Mouse (Mus musculus) monocyte, adult 5-6 weeks (primary cell): ENCODE results near the gene Dct. TPM values are rescaled to one million over a fixed set of nuclear protein-coding genes. Genes with fewer than 3 reads are reported as not detected.

ENCODE experiments used
- ATAC-seq: fragments of 153-309, 156-312 bp; replicated peaks from 2 replicates; pipeline ENCODE4 v1.8.0; 2017; ENCODE audit warnings: mild to moderate bottlenecking; ENCODE audit not compliant: low TSS enrichment, insufficient number of reproducible peaks, severe bottlenecking, poor library complexity, low FRiP score
- total RNA-seq: library from RNA; stranded (forward); fragments of 200-1000, 200-491, 200-594 nt; gene quantifications from 3 replicates; pipeline ENCODE4 v1.2.3, GENCODE M21; 2017

The Dct gene
- total RNA-seq: not detected in 3 replicates

DNA sequence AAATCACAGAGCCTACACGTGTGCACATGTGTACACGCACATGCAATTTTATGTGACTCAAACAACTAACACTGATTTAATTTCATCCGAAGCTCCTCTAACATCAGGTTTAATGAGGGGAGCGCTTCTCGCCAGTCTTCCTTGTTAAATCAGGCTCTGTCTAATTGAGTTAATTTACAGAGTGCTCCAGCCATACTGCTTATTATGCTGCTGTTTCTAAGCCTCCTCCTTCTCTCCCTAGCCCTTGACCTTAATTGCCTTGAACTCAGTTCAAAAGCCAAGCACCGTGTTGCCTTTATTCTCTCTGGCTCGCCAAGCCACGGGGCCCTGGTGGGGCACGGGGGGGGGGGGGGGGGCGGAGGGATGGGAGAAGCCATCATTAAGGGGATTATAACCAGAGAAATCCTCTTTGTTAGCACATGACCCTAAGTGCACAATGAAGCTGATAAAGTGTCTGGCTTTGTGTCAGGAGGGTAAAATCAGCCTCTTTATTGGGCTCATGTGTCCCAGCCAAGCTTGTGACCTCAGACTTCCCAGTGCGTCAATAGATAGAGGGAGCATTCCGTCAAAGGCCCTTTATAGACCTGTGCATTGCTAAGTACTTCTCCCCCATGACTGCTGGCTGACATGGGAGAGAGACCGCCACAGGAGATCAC lies at the start of gene Dct:
Dct (minus strand) TSS at position 270 of the 656 bp plus-strand sequence.
- ATAC-seq: no peak

DNA sequence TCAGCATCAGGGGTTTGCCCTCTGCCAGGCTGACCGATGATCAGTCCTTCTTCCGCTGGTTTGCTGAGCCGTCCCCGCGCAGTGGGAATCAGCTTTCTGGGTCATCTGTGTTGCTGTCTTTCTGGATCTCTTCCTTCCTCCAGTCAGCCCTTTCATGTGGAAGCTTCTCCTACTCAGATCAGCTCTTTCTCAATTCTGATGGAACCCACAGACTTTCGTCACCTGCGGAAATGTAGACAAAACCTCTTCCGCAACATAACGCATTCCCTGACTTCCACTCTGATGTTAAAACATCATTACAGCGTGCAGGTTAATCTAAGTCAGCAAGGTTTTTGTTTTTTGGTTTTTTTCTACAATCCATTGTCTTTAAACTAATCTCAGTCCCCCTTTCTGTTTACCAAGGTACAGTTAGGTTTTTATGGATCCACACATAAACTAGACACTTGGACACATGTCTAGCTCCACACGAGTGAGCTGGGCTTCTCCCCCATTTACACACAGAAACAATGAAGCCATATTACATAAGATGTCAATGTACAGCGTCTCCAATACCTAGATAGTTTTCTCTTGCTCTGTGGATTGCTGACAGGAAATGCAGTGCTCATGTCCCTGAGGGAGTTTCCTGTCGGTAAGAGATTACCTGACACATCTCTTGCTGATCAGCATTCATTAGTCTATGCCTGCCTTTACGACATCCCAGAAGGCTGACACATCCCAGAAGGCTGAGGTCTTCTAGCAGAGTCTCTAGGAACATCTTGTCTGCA lies 49.4 kb upstream of the Dct start:
- ATAC-seq: no peak

- peak; percentile 76 for ATAC-seq
Measured at GRCm38 (mm10) chr14:118098265-118098664, 46.2 kb upstream of the Dct start.

DNA sequence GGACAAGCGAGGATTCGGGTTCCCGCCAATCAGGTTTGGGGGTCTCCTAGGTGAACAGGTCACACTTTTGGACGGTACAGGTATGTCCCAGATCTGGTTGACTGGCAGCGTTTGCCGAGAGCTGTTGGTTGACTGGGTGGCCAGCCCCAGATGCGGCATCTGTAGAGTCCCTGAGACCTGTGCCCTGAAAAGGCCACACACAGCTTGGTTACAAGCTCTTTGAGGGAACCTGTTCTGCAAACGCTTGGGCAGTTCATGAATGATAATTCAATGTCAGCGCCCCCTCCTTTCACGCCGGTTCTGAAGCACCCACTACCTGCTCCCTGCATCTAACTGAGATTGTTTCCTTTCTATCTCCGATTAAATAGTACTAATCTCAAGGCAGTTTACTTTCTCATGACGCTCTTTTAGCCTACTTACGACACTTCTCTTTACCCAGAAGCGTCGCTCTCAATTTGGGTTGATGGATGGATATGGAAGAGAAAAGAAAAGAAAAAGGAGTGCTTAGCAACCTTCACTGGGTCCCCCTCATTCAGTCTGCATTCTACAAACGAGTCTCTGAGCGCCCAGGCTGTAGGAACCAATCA lies 37.9 kb upstream of the Dct start:
- ATAC-seq: 0 out of 2 replicates have a peak, but pooled peaks have one; percentile 8

DNA sequence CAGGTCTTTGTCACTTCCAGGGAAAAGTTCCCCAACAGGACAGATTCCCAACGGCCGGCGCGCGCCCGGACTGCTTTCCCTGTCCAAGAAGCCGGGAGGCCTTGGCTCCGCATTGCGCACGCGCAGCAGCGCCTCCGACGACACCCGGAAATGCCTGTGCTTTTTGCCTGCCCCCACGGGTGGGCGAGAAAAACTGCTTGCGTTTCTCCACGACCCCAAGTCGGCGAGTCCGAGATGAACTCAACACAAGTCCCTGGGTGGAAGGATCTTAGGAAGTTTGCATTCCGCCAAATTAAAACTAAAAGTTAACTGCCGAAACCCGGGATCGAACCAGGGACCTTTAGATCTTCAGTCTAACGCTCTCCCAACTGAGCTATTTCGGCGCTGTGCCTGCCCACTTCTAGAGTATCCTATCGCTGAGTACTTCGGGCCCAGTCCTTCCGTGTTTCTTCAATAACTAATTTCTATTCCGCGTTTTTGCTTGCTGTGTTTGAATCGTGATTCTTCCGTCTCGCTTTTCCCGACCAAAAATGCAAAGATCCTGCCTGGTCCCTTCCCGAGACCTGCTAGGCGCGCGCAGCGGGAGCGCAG lies 37.3 kb upstream of the Dct start:
- ATAC-seq: peak; percentile 60

DNA sequence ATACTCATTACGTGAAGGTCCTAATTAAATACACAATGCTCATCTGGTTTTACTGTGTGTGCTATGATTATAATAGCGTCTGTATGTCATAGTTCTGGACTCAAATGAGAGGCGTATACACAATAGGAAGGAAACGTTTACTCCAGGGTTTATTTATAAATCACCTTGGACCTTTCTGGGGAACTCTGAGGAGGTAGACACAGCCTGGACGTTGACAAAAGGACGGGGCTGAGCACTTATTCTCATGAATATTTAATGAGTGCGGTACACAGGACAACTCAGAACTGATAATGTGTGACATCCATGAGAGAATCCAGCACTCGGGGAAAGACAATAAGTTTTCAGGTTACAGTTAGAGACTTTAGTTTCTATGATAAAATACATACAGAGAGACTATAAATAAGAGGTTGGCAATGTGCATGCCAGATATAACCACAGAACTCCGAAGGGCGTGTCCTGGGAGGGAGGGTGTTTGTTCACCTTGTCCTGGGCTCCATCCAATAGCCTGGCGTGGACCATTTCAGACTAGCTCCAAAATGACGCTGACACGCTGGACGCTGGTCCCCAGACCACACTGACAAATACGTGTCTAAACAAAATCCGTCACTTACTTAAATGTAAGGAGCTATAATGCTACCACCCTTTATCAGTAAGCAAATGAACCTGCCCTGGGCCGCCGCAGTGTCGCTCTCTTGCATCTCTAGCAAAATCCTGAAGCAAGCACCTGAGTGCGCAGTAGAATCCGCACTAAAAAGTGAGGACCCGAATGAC lies 36.6 kb upstream of the Dct start:
- ATAC-seq: peak; percentile 44

DNA sequence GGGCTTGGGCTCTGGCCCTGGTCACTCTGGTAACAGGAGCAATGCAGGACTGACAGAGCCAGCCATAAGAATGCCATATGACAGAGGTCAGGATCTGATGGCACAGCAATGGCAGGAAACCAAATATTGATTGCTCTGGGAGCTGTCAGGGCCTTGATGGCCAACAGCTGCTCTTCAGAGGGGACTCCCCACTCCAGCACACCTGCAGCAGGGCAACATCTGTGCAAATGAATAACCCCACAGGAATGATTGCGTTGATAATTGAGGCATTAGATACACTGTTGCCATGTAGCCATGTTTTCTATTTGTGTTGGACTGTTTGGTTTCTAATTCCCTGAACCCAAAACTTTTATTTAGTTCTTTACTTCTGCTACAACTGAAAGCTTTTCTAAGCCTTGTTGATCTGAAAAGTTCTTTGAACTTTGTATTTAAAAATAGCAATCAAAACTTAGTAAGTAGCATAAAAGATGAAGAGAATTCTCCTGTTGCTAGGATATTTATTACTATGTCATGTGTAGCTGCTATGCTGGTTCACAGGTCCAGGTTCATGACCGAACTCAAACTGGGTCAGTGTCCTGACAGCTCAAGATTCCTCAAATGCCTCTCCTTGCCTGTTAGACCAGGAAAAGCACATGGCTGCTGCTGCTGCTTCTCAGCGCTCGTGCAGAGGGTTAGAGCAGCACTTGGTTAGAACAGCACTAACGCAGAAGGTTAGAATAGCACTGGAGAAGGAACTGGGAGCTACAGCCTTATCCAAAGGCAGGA lies 34.4 kb upstream of the Dct start:
- ATAC-seq: no peak

DNA sequence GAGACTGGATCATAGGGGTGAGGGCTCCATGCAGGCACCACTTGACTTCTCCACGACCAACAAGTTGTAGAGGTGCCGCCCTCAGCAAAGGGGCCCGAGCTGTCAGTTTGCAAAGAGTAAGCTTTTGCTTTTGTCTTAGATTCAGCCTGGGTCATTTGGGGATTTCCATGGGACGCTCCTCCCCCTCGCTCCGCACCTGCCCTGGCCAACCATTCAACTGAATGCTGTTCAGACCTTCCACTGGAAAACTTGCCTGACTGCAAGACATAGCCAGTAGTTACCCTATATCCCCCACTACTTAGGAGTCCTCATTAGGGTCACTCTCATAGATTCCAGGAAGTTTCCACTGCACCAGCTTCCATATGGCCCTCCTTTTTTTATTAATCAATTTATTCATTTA lies 31.8 kb upstream of the Dct start:
- ATAC-seq: no peak

GRCm38 (mm10) chr14:118080606-118081005 lies 28.6 kb upstream of the Dct start:
- ATAC-seq: no peak

GRCm38 (mm10) chr14:118070100-118070499 lies 18.1 kb upstream of the Dct start:
- ATAC-seq: no peak

DNA sequence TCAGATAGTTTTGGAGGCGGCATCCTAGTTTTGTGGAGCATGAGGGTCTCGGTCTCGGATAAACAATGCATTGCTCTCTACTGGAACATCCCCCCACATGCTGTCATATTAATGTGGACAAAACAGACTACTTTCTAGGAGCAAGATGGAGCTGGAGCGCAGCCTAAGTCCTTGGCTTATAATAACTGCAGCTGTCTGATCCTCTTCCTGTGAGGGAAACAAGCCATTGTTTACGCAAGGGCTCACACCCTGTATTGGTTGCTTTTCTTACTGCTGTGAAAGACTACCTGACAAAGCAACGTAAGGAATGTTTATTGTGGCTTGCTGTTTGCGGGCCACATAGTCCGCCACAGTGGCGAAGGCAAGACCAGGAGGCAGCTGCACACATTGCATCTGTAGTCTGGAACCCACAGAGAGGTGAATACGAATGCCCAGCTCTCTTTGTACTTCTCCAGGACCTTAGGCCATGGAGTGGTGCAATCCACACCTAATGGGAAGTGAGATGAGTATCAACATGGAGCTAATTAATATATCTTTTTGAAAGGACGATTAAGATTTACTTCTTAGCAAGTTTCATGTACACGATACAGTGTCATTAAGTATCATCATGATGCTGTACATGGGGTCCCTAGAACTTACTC lies 17.5 kb upstream of the Dct start:
- ATAC-seq: no peak

- no peak for ATAC-seq
Measured at GRCm38 (mm10) chr14:118061766-118062432, 9.9 kb upstream of the Dct start.

- no peak for ATAC-seq
Measured at GRCm38 (mm10) chr14:118058581-118058886, 6.5 kb upstream of the Dct start.

- ATAC-seq: no peak
Measured at GRCm38 (mm10) chr14:118057696-118058580, 5.9 kb upstream of the Dct start.

DNA sequence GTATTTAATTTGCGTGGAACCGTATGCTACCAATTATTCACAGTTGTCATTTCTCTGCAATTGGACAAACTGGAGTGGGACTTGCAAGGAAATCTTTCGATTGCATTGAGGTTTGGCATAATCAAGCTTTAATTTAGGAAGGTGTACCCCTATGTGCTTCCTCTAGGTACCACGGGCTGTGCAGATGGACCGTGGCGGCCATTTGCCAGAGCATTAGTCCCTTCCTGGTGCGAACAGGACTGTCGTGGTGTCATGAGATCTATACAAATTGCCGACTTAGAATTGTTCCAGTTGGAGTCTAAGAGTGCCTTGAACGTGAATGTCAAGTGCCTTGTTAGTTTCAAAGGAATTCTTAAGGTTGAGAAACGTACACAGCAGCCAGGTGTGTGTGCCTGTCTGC lies 726 bp upstream of the Dct start:
- no peak for ATAC-seq

GRCm38 (mm10) chr14:118051396-118051795 lies 648 bp downstream of the Dct start:
- no peak for ATAC-seq

DNA sequence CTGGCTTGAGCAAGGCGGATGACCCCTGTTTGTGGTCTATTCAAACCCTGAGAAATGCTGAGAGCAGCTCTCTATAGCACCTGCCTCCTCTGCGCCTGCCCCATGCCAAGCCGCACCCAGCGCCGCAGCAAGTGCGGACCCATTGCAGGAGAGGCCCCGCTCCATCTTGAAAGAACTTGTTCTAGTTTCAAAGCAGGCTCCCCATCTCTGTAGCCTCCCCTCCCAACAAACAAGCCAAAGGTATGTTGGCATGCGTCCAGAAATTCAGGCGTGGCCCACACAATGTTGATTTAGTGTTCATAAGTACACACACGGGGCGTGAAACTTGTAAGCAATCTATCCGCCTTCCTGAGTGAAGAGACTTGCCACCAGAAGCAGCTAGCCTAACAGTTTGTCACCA lies 1.1 kb downstream of the Dct start:
- ATAC-seq: no peak
